Mouse (Mus musculus): Measurements from ENCODE around the gene Zfp507.

Gene Zfp507

DNA sequence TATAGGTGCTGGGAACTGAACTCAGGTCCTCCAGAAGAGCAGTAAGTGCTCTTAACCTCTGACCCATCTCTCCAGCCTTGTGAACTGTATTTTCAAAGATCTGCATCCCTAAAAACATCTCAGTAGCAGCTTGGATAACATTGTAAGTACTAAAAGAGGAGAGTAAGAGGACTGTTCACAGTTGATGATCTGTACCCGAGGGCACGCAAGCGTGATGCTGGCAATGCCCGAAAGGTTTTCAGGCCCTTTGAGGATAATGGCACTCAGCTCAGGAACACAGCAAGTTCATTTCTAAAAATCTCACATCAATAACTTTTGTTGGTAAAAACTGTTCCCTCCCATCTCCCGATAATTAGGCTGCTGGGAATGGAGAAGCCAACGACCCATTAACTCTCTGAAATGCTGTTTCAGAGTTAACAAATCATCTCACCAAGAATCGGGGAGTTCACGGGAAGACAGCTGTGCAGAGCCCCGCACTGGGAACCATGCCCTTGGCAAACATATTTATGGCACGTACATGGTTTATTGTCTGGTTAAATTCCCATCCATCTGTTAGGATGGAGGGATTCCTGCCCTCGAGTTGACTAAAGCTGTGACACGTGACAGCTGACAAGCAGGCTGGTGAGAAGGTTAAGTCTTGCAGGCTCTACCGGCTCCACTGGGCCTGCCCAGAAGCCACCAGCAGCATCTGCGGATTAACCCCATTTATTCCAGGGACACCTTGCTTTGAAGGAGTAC is 69.3 kb downstream of the Zfp507 start:
- DNase-seq = no peak

DNA sequence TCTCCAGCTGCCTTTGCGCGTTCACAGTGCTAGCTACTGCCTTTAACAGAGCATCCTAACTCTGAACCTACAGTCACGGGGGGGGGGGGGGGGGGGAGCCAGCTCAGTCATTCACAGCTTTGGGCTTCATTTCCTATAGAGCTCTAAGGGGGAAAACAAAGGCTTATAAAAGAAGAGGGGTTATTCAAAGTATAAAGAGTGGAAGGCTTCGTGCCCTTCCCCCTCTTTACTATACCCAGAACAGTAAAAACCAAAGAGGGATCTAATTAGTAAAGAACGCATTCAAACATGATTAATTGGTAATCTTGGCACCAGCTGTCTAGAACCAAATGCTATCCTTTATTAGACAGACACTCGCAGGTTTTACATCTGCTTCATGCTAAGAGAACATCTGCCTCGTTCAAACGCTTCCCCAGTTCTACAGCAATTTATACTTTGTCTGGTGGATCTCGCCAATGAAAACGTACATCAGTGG is 70.2 kb downstream of the Zfp507 start:
- no peak for DNase-seq

DNA sequence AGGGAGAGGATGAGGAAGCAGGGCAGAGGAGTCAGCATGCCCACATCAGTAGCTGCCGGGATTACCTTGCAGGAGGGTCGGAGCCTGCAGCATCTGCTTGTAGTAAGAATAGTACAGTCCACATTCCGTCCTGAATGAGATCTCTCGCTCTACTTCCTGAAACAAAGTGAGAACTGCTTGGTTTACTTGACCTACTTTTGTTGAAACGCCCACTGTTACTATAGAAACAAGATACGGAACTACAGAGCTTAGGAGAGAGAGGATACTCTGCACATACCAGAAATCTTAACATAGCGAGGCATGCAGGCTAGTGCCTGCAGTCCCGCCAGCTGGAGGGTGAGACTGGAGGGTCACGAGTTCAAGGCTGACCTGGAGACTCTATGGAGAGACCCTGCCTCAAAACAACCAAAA is 73.2 kb downstream of the Zfp507 start:
- DNase-seq = no peak

DNA sequence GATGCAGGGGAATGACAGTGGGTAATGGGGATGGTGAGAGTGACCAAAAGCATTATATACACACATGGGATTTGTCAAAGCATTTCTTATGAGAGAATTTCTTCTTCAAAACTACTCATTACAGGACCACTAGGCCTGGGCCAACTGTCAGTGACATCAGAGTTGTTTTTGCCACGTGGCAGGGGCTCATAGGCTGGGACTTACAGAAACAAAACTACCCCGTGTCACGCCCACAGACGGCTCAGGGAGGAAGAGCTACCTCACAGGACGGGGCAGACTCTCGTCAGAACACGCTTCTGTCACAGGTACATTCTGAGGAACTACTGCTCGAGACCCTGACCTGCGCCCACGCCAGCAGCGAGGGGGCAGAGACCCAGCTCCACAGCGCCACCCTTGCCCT is 74.4 kb downstream of the Zfp507 start:
- DNase-seq = no peak

DNA sequence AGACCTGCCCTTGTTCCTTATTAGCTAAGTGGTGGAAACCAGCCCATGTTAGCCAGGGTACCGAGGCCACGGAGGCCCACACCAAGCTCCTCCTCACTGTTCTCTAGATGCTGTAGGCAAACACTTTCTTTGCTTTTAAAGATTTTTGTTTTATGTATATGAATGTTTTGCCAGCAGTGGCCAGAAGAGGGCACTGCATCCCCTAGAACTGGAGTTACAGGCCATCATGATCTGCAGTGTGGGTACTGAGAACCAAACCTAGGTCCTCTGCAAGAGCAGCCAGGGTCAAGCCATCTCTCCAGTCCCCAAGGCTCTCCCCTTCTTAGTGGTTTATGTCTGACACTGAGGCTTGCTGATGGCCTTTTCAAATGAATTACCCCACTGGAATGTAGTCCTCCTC is 79.8 kb downstream of the Zfp507 start:
- no peak for DNase-seq
